Mouse (Mus musculus) cerebellum, adult 2 months (tissue): ENCODE results near the gene Prss57. TPM values are rescaled to one million over a fixed set of nuclear protein-coding genes. Genes with fewer than 3 reads are reported as not detected.

Source experiments
- DNase-seq, 2 experiments: peaks; one replicate each; pipeline ENCODE4 v3.0.0; 2021
- H3K27ac ChIP-seq: fragments of 200-500 bp; 2 replicates; pipeline ENCODE4 v1.5.1; 2012; ENCODE audit warnings: low read length, control low read depth, inconsistent platforms; ENCODE audit not compliant: insufficient read depth
- H3K27me3 ChIP-seq: fragments of 200-500 bp; 2 replicates; pipeline ENCODE4 v1.6.1; 2012; ENCODE audit warnings: inconsistent platforms, mild to moderate bottlenecking, low read length, moderate library complexity; ENCODE audit not compliant: control insufficient read depth, insufficient read depth
- H3K4me1 ChIP-seq: fragments of 200-500 bp; 2 replicates; pipeline ENCODE4 v1.6.1; 2011; ENCODE audit warnings: low read length; ENCODE audit not compliant: control insufficient read depth, insufficient read depth
- H3K4me3 ChIP-seq: fragments of 200-500 bp; replicated peaks from 2 replicates; pipeline ENCODE3; 2011; ENCODE audit warnings: mild to moderate bottlenecking, low read depth, low read length, control low read depth; ENCODE audit not compliant: insufficient read depth
- CTCF ChIP-seq: fragments of 200-500 bp; IDR thresholded peaks from 2 replicates; pipeline ENCODE4 v1.5.1; 2011; ENCODE audit warnings: low read depth, mild to moderate bottlenecking, control low read depth, low read length, moderate library complexity, borderline replicate concordance; ENCODE audit not compliant: insufficient read depth
- POLR2A ChIP-seq: fragments of 200-500 bp; IDR thresholded peaks from 2 replicates; pipeline ENCODE4 v1.6.1; 2011; ENCODE audit warnings: low read length, control low read depth, borderline replicate concordance; ENCODE audit not compliant: insufficient read depth
- WGBS: fragments of 180-500 bp; shearing (Covaris S2); methylation state at CpG from one replicate; pipeline ENCODE4 v1.1.7; 2018; 5-methylcytosine and 5-hydroxymethylcytosine counted together
- polyA plus RNA-seq: library from polyadenylated mRNA; depleted of rRNA; stranded (reverse); fragments of >200 nt; gene quantifications from 2 replicates; pipeline ENCODE4 v1.2.3, GENCODE M21; 2012

Prss57 gene
- polyA plus RNA-seq, 1 experiment = 0.16 TPM

DNA sequence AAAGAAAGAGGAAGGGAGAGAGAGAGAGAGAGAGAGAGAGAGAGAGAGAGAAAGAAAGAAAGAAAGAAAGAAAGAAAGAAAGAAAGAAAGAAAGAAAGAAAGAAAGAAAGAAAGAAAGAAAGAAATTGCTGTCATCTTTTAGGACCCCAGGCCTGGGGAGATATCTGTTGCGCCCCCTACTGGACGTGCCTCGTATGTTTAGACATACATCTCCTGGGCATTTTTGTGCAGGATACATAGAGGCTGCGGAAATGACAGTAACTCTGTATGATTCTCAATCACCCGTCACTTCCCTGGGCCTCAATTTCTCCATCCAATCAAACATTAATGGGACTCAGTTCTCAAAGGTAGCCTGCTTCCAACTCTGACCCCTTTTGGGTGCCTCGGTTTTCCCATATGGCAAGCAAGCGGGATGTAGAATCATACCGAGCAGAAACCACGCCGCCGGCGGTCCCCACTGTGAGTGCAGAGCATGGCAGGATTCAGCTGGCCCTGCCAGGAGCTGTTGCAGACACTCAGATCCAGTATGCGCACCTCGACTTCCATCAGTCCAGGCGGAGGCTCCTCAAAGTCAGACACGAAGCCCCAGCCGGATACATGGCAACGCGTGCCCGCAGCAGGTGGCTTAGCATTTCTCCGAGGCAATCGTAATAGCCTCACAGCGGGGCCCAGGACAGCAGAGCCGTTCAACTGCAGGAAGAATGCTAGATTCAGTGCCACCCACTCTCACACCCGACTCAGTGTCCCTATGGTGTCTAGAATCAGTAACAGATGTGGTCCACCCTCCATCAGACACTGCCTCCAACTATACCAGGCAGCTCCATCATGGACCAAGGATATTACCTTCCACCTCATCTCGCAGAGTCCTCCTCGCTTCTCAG lies 6.6 kb downstream of the Prss57 start:
- Histone ChIP-seq H3K4me1 (peaks cover 10% of the 10 kb centered on the region), H3K27me3 (no peaks in the 10 kb centered on the region), H3K4me3 (no peak overlapping the region), H3K27ac (no peak overlapping the region)
- DNase-seq = no peak
- WGBS = 25% methylated on average over 27 of the region's 27 CpGs
- TF ChIP-seq CTCF (peak; percentile 51; the same call in 1 of the 2 replicates), POLR2A (no peak)

DNA sequence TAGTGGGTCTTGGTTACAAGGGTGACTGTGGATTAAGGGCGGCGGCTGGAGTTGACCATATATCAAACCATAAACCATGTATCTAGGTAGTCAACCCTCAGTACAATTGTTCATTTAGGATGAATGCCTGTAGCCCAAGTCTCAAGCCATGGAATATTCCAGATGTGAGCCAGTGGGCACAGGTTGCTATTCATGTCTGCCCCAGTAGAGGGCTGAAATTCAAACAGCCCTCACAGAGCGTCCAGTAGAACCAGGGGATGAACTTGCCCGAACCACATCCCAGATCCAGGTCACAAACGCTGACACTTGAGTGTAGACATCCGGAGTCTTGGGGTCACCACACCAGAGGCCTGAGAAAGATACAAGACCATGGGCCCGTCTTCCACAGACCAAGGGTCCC lies 7.7 kb downstream of the Prss57 start:
- TF ChIP-seq POLR2A (no peak), CTCF (no peak)
- H3K4me3 ChIP-seq = no peak overlapping the region
- 78% methylated on average over 7 of the region's 7 CpGs for WGBS
- no peak overlapping the region for H3K27ac ChIP-seq
- DNase-seq = no peak
- H3K27me3 ChIP-seq = no peaks in the 10 kb centered on the region
- peaks cover 10% of the 10 kb centered on the region for H3K4me1 ChIP-seq

DNA sequence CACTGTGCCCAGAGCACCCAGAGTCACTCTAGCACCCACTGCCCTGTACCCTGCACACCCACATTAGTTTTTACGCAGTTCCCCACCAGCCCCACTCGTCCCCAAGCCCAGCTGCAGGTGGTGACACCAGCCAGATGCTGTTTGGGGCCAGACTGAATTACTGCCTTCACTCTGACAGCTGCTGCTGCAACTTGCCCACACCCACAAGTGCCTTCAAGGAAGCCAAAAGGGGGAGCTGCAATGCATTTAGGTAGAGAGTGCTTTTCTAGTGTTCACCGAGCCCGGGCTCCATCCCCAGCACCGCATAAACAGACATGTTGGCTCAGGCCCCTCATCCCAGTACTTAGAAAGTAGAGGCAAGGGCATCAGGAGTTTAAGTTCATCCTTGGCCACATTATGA lies 8.8 kb downstream of the Prss57 start:
- no peak for DNase-seq
- WGBS = 76% methylated on average over 5 of the region's 5 CpGs
- TF ChIP-seq CTCF (no peak), POLR2A (no peak)
- H3K27me3 ChIP-seq = no peaks in the 10 kb centered on the region
- H3K4me1 ChIP-seq = peaks cover 10% of the 10 kb centered on the region
- H3K27ac ChIP-seq = no peak overlapping the region
- H3K4me3 ChIP-seq = no peak overlapping the region

DNA sequence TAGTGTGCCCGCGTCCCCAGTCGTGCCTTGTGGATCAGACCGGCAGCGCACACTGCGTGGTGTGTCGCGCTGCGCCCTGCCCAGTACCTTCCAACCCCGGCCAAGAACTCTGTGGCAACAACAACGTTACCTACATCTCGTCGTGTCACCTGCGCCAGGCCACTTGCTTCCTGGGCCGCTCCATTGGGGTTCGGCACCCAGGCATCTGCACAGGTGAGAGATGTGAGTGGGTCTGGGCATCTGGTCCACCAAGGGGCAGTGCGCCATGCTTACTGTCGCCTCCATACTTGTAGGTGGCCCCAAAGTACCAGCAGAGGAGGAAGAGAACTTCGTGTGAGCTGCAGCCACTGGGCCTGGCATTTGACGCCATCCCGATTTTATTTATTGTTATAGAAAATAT lies 9.6 kb downstream of the Prss57 start:
- H3K27ac ChIP-seq = no peak overlapping the region
- peak overlapping the region; percentile 72 for H3K4me3 ChIP-seq
- WGBS = 34% methylated on average over 21 of the region's 21 CpGs
- peaks cover 10% of the 10 kb centered on the region for H3K4me1 ChIP-seq
- no peak for DNase-seq
- no peaks in the 10 kb centered on the region for H3K27me3 ChIP-seq
- TF ChIP-seq POLR2A (no peak), CTCF (no peak)

DNA sequence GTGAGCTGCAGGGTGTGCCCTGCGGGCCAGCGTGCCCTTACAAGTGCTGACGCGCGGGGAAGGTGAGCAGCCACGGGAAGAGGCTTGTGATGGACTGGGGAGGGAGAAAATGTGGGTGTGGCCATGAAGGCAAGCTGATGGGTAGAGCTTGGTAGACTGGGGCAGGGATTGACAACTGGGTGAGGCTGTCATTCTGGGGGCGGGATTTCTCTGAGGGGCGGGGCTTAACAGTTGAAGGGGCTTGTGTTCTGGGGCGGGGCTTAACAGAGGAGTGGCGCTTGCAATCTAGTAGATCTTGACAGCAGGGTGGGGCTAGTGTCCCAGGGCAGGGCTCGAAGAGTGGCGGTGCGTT lies 10.1 kb downstream of the Prss57 start:
- TF ChIP-seq POLR2A = no peak
- TF ChIP-seq CTCF = no peak
- Histone ChIP-seq H3K27ac (no peak overlapping the region), H3K4me3 (peak overlapping the region; percentile 72), H3K4me1 (peaks cover 10% of the 10 kb centered on the region), H3K27me3 (no peaks in the 10 kb centered on the region)
- WGBS = under 1% methylated on average over 13 of the region's 13 CpGs
- DNase-seq = no peak

DNA sequence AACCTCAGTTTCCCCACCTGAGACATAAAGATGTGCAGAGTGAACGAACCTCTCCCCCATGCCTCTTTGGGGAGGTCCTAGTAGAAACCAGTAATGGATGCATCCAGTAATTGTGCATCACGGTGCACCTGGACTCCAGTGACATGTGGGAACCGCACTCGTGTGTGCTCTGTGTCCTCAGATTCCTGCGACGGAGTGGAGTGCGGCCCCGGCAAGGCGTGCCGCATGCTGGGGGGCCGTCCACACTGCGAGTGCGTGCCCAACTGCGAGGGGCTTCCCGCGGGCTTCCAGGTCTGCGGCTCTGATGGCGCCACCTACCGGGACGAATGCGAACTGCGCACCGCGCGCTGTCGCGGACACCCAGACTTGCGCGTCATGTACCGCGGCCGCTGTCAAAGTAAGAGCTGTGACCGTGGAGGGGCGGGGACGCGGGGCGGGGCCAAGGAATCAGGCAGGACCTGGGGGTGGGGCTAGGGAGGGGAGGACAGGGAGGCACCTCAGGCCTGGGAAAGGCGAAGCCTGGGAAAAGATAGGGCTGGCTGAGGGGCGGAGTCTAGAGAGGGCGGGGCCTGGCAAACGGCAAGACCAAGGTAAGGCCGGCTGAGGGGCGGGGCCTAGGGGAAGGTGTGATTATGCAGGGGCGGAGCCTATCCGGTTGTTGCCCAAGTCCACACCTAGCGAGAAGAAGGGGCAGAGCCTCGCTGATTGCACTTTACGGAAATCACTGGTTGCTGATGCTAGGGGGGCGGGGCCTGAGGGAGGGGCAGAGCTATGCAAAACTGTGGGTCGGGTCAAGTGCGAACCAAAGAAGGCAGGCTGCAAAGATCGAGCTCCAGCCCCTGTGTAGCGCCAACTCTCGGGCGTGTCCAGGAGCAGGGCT lies 10.7 kb downstream of the Prss57 start:
- H3K27ac ChIP-seq = no peak overlapping the region
- WGBS = 2% methylated on average over 55 of the region's 55 CpGs
- TF ChIP-seq CTCF (peak; percentile 79), POLR2A (no peak)

DNA sequence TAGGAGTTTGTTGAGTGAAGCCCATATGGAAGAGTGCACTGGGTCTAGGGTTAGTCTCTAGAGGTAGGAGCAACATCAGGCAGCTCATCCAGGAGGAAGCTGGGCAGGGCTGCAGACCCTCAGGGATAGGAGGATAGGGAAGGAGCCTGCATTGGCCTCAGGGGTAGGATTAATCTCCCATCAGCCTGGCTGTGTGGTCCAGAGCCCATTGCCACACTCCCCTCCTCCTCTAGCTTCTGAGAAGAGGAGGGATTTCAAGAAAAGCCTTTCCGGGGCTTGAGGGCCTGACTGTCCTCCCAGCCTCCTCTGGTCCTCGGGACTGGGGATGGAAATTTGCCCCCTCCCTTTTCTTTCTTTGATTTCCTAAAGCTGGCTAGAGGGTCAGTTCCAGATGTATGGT lies 11.6 kb downstream of the Prss57 start:
- H3K27ac ChIP-seq = no peak overlapping the region
- no peak for DNase-seq
- peaks cover 6% of the 10 kb centered on the region for H3K4me1 ChIP-seq
- no peaks in the 10 kb centered on the region for H3K27me3 ChIP-seq
- TF ChIP-seq POLR2A (no peak), CTCF (no peak)
- H3K4me3 ChIP-seq = no peak overlapping the region
- 37% methylated on average over 2 of the region's 2 CpGs for WGBS

More for the DNA sequence above, 10.7 kb downstream of the Prss57 start:
- peaks cover 10% of the 10 kb centered on the region for H3K4me1 ChIP-seq
- H3K4me3 ChIP-seq = peak overlapping the region; percentile 72
- no peaks in the 10 kb centered on the region for H3K27me3 ChIP-seq
- peak; percentile 97 for DNase-seq

DNA sequence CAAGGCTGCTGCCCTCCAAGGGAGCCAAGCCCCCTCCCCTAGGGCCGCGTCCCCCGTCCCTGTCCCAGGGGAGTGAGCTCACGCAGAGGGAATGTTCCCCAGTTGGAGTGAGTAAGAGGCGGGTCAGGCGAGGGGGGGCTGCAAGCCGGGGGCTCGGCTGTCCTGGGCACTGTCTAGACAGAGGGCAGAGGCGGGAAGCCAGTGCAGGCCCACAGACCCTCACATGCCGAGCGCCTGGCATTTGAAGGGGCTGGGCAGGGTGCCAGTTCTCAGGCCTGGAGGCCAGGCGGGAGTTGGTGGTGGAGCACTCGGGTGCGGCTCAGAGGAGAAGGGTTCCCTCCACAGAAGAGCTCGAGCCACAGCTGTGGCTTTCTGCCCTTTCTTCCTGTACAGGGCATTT lies 12.8 kb downstream of the Prss57 start:
- no peak for DNase-seq
- peaks cover 5% of the 10 kb centered on the region for H3K4me1 ChIP-seq
- H3K27ac ChIP-seq = no peak overlapping the region
- TF ChIP-seq CTCF = no peak
- no peak for TF ChIP-seq POLR2A
- no peaks in the 10 kb centered on the region for H3K27me3 ChIP-seq
- WGBS = 28% methylated on average over 15 of the region's 15 CpGs
- H3K4me3 ChIP-seq = no peak overlapping the region
